Mouse (Mus musculus) MEL (cell line): ENCODE results near the gene 1600014C10Rik. TPM values are rescaled to one million over a fixed set of nuclear protein-coding genes. Genes with fewer than 3 reads are reported as not detected.

Experiments used
- DNase-seq: peaks from one replicate; pipeline ENCODE4 v3.0.0; 2011; ENCODE audit warnings: low read depth, low spot score
- H3K27ac ChIP-seq: 2 replicates; pipeline ENCODE4 v1.5.1; 2012; ENCODE audit warnings: low read depth, mild to moderate bottlenecking, control low read depth, low read length, moderate library complexity; ENCODE audit not compliant: control insufficient read depth
- H3K27me3 ChIP-seq, 2 experiments: fragments of 150-350 bp in 1 of 2; sonication (generic) in 1 of 2; 2 replicates each; pipeline ENCODE4 v1.6.1; 2012; ENCODE audit warnings: low read length in 2 of 2, mild to moderate bottlenecking in 2 of 2, improper control_type of control experiment in 1 of 2, moderate library complexity in 1 of 2; ENCODE audit not compliant: insufficient read depth in 2 of 2, control insufficient read depth in 1 of 2
- H3K36me3 ChIP-seq, 2 experiments: 2 replicates each; pipeline ENCODE4 v1.6.1; 2012 to 2014; ENCODE audit warnings: low read length in 2 of 2, improper control_type of control experiment in 1 of 2, inconsistent platforms in 1 of 2, mild to moderate bottlenecking in 1 of 2; ENCODE audit not compliant: insufficient read depth in 2 of 2, control insufficient read depth in 1 of 2
- H3K4me1 ChIP-seq, 2 experiments: fragments of 150-350 bp in 1 of 2; sonication (generic) in 1 of 2; 2 replicates each; pipeline ENCODE4 v1.6.1; 2012; ENCODE audit warnings: low read length in 2 of 2, improper control_type of control experiment in 1 of 2, mild to moderate bottlenecking in 1 of 2; ENCODE audit not compliant: insufficient read depth in 2 of 2, control insufficient read depth in 1 of 2
- H3K4me3 ChIP-seq, 2 experiments: fragments of 150-350 bp in 1 of 2; sonication (generic) in 1 of 2; 2 replicates each; pipeline ENCODE4 v1.5.1; 2012; ENCODE audit warnings: low read depth in 2 of 2, low read length in 2 of 2, mild to moderate bottlenecking in 2 of 2, moderate library complexity in 2 of 2, control low read depth in 1 of 2, improper control_type of control experiment in 1 of 2; ENCODE audit not compliant: control insufficient read depth in 1 of 2, insufficient read depth in 1 of 2
- H3K79me2 ChIP-seq: 2 replicates; pipeline ENCODE4 v1.6.1; 2012; ENCODE audit warnings: mild to moderate bottlenecking, low read length, moderate library complexity; ENCODE audit not compliant: control insufficient read depth, poor library complexity, insufficient read depth
- H3K9ac ChIP-seq: 2 replicates; pipeline ENCODE4 v1.6.1; 2012; ENCODE audit warnings: low read depth, mild to moderate bottlenecking, control low read depth, low read length, moderate library complexity; ENCODE audit not compliant: control insufficient read depth, poor library complexity, severe bottlenecking
- H3K9me3 ChIP-seq: fragments of 150-350 bp; sonication (generic); replicated peaks from 2 replicates; pipeline ENCODE4 v1.6.1; 2012; ENCODE audit warnings: mild to moderate bottlenecking, low read length, improper control_type of control experiment, moderate library complexity; ENCODE audit not compliant: insufficient read depth
- BHLHE40 ChIP-seq: IDR thresholded peaks from 2 replicates; pipeline ENCODE4 v1.6.1; 2012; ENCODE audit warnings: low read depth, mild to moderate bottlenecking, inconsistent platforms, low read length, improper control_type of control experiment, borderline replicate concordance
- CTCF ChIP-seq, 3 experiments: IDR thresholded peaks in 2 of 3; conservative IDR thresholded peaks in 1 of 3; 2 replicates each; pipeline ENCODE4 v1.5.1; 2011 to 2012; ENCODE audit warnings: low read length in 3 of 3, low read depth in 2 of 3, mild to moderate bottlenecking in 2 of 3, improper control_type of control experiment in 1 of 3, inconsistent platforms in 1 of 3, mixed read lengths in 1 of 3, moderate library complexity in 1 of 3; ENCODE audit not compliant: control insufficient read depth in 1 of 3, insufficient read depth in 1 of 3, poor library complexity in 1 of 3, severe bottlenecking in 1 of 3
- E2F4 ChIP-seq: IDR thresholded peaks from 2 replicates; pipeline ENCODE4 v1.6.1; 2011; ENCODE audit warnings: low read depth, low read length, improper control_type of control experiment, borderline replicate concordance
- ELF1 ChIP-seq: IDR thresholded peaks from 2 replicates; pipeline ENCODE4 v1.6.1; 2014; ENCODE audit warnings: low read depth, mild to moderate bottlenecking, inconsistent platforms, low read length, improper control_type of control experiment, moderate library complexity
- EP300 ChIP-seq, 2 experiments: IDR thresholded peaks; 2 replicates each; pipeline ENCODE4 v1.6.1; 2011; ENCODE audit warnings: improper control_type of control experiment in 2 of 2, low read length in 2 of 2, low read depth in 1 of 2, mild to moderate bottlenecking in 1 of 2
- GATA1 ChIP-seq: IDR thresholded peaks from 2 replicates; pipeline ENCODE4 v1.6.1; 2011; ENCODE audit warnings: low read depth, low read length, improper control_type of control experiment
- HCFC1 ChIP-seq: IDR thresholded peaks from 2 replicates; pipeline ENCODE4 v1.6.1; 2012; ENCODE audit warnings: low read depth, mild to moderate bottlenecking, inconsistent platforms, low read length, improper control_type of control experiment, moderate library complexity
- KAT2A ChIP-seq: conservative IDR thresholded peaks from 2 replicates; pipeline ENCODE4 v1.6.1; 2012; ENCODE audit warnings: low read depth, low read length, improper control_type of control experiment, inconsistent platforms
- MAFK ChIP-seq: IDR thresholded peaks from 2 replicates; pipeline ENCODE4 v1.6.1; 2011; ENCODE audit warnings: low read depth, mild to moderate bottlenecking, low read length, improper control_type of control experiment, borderline replicate concordance
- MAX ChIP-seq: IDR thresholded peaks from 2 replicates; pipeline ENCODE4 v1.6.1; 2011; ENCODE audit warnings: low read length, improper control_type of control experiment
- MAZ ChIP-seq: IDR thresholded peaks from 2 replicates; pipeline ENCODE4 v1.6.1; 2012; ENCODE audit warnings: low read depth, mild to moderate bottlenecking, inconsistent platforms, low read length, improper control_type of control experiment
- MEF2A ChIP-seq: IDR thresholded peaks from 2 replicates; pipeline ENCODE4 v1.6.1; 2014; ENCODE audit warnings: low read depth, mild to moderate bottlenecking, inconsistent platforms, low read length, improper control_type of control experiment; ENCODE audit not compliant: poor library complexity, insufficient replicate concordance, severe bottlenecking; ENCODE audit errors: extremely low read depth
- MXI1 ChIP-seq: IDR thresholded peaks from 2 replicates; pipeline ENCODE4 v1.6.1; 2011; ENCODE audit warnings: mild to moderate bottlenecking, low read depth, low read length, improper control_type of control experiment
- MYB ChIP-seq: IDR thresholded peaks from 2 replicates; pipeline ENCODE4 v1.6.1; 2011; ENCODE audit warnings: mild to moderate bottlenecking, low read depth, low read length, improper control_type of control experiment
- MYC ChIP-seq: IDR thresholded peaks from 2 replicates; pipeline ENCODE4 v1.6.1; 2011; ENCODE audit warnings: low read depth, mild to moderate bottlenecking, low read length, improper control_type of control experiment, moderate library complexity
- NELFE ChIP-seq: IDR thresholded peaks from 2 replicates; pipeline ENCODE4 v1.6.1; 2011; ENCODE audit warnings: low read depth, low read length, improper control_type of control experiment
- NRF1 ChIP-seq: IDR thresholded peaks from 2 replicates; pipeline ENCODE4 v1.6.1; 2014; ENCODE audit warnings: low read depth, mild to moderate bottlenecking, inconsistent platforms, low read length, improper control_type of control experiment, moderate library complexity; ENCODE audit not compliant: poor library complexity, insufficient read depth, severe bottlenecking
- POLR2A ChIP-seq, 2 experiments: IDR thresholded peaks; 2 replicates each; pipeline ENCODE4 v1.6.1; 2011 to 2012; ENCODE audit warnings: low read length in 2 of 2, mild to moderate bottlenecking in 2 of 2, control low read depth in 1 of 2, improper control_type of control experiment in 1 of 2, low read depth in 1 of 2, moderate library complexity in 1 of 2; ENCODE audit not compliant: control insufficient read depth in 1 of 2, insufficient read depth in 1 of 2, poor library complexity in 1 of 2
- POLR2AphosphoS2 ChIP-seq: IDR thresholded peaks from 2 replicates; pipeline ENCODE4 v1.6.1; 2011; ENCODE audit warnings: low read length, improper control_type of control experiment
- POLR2AphosphoS5 ChIP-seq: IDR thresholded peaks from 2 replicates; pipeline ENCODE4 v1.6.1; 2012; ENCODE audit warnings: low read depth, borderline replicate concordance, mild to moderate bottlenecking, inconsistent platforms, low read length, moderate library complexity, mixed read lengths
- RAD21 ChIP-seq: IDR thresholded peaks from 2 replicates; pipeline ENCODE4 v1.6.1; 2011; ENCODE audit warnings: mild to moderate bottlenecking, low read depth, low read length, improper control_type of control experiment
- RCOR1 ChIP-seq: IDR thresholded peaks from 2 replicates; pipeline ENCODE4 v1.6.1; 2012; ENCODE audit warnings: low read depth, mild to moderate bottlenecking, inconsistent platforms, low read length, improper control_type of control experiment
- SIN3A ChIP-seq: IDR thresholded peaks from 2 replicates; pipeline ENCODE4 v1.6.1; 2012; ENCODE audit warnings: low read length, improper control_type of control experiment, inconsistent platforms
- SMC3 ChIP-seq: IDR thresholded peaks from 2 replicates; pipeline ENCODE4 v1.6.1; 2011; ENCODE audit warnings: low read depth, low read length, improper control_type of control experiment
- TBP ChIP-seq: IDR thresholded peaks from 2 replicates; pipeline ENCODE4 v1.8.0; 2011; ENCODE audit warnings: low read depth, low read length, improper control_type of control experiment
- TCF12 ChIP-seq: IDR thresholded peaks from 2 replicates; pipeline ENCODE4 v1.6.1; 2014; ENCODE audit warnings: low read depth, mild to moderate bottlenecking, inconsistent platforms, low read length, improper control_type of control experiment, moderate library complexity
- UBTF ChIP-seq: IDR thresholded peaks from 2 replicates; pipeline ENCODE4 v1.6.1; 2012; ENCODE audit warnings: low read depth, mild to moderate bottlenecking, inconsistent platforms, low read length, improper control_type of control experiment, moderate library complexity, borderline replicate concordance; ENCODE audit not compliant: insufficient read depth
- USF2 ChIP-seq, 2 experiments: IDR thresholded peaks; 2 replicates each; pipeline ENCODE4 v1.6.1; 2011 to 2012; ENCODE audit warnings: improper control_type of control experiment in 2 of 2, low read length in 2 of 2, borderline replicate concordance in 1 of 2, inconsistent platforms in 1 of 2, low read depth in 1 of 2, mild to moderate bottlenecking in 1 of 2; ENCODE audit not compliant: insufficient read depth in 1 of 2
- ZMIZ1 ChIP-seq: IDR thresholded peaks from 2 replicates; pipeline ENCODE4 v1.6.1; 2012; ENCODE audit warnings: low read depth, mild to moderate bottlenecking, inconsistent platforms, low read length, improper control_type of control experiment, moderate library complexity
- polyA plus RNA-seq, 2 experiments: library from polyadenylated mRNA; stranded (reverse) in 1 of 2; unstranded in 1 of 2; fragments of >175 nt in 1 of 2; fragments of >200 nt in 1 of 2; gene quantifications; 2 replicates each; pipeline versions ENCODE4 v1.2.1 to v1.2.4; 2012; ENCODE audit warnings: low replicate concordance in 2 of 2, low read depth in 1 of 2; ENCODE audit not compliant: insufficient read length in 2 of 2, insufficient read depth in 1 of 2, missing spikeins in 1 of 2
- total RNA-seq: library from RNA; depleted of rRNA; stranded (reverse); fragments of 300-350 nt; gene quantifications from 2 replicates; pipeline ENCODE4 v1.2.3, GENCODE M21; 2012

1600014C10Rik gene
- total and polyA plus RNA-seq, 3 experiments = 10.2 to 14.7 TPM; not detected in 1

GRCm38 (mm10) chr7:38182596-38182961, 438 bp upstream of the 1600014C10Rik start:
- peaks cover 2% of the 10 kb centered on the region; the same call in 1 of the 2 replicates for H3K79me2 ChIP-seq
- DNase-seq = peak; percentile 92
- TF ChIP-seq E2F4 (no peak), MAFK (no peak), KAT2A (no peak), USF2 (IDR thresholded peaks at IDR 0.05; ENCODE audit: borderline replicate concordance in 1 of 2, insufficient read depth in 1 of 2, low read depth in 1 of 2, low read length in 2 of 2) (no peak), SMC3 (peak; percentile 72), TBP (0 out of 2 replicates have a peak, but pooled peaks have one; percentile 15), ELF1 (no peak), BHLHE40 (no peak), RAD21 (peak; percentile 50), MEF2A (no peak), CTCF (IDR thresholded peaks at IDR 0.05 in 2 of 3, conservative IDR thresholded peaks at IDR 0.05 in 1 of 3; ENCODE audit: control insufficient read depth in 1 of 3, insufficient read depth in 1 of 3, low read depth in 2 of 3, low read length in 3 of 3, poor library complexity in 1 of 3, severe bottlenecking in 1 of 3) (peak; percentile 91 to 96 (median 92)), POLR2A (IDR thresholded peaks at IDR 0.05; ENCODE audit: control insufficient read depth in 1 of 2, insufficient read depth in 1 of 2, low read depth in 1 of 2, low read length in 2 of 2, poor library complexity in 1 of 2) (no peak), UBTF (no peak), GATA1 (no peak), NRF1 (no peak)
- peak overlapping the region; percentile 67 for H3K27ac ChIP-seq
- H3K36me3 ChIP-seq = peaks cover 0 to 5% of the 10 kb centered on the region in 2 experiments; a peak in 2 of 4 replicates
- H3K27me3 ChIP-seq = no peaks in the 10 kb centered on the region
- H3K4me1 ChIP-seq = peaks cover 2 to 6% of the 10 kb centered on the region in 2 experiments; a peak in 2 of 4 replicates
- peak overlapping the region; percentile 90 for H3K9ac ChIP-seq
- peak overlapping the region; percentile 75 to 93 for H3K4me3 ChIP-seq
- H3K9me3 ChIP-seq = no peaks in the 10 kb centered on the region

GRCm38 (mm10) chr7:38183709-38184417, 846 bp downstream of the 1600014C10Rik start:
- H3K4me1 ChIP-seq = peaks cover 2 to 6% of the 10 kb centered on the region in 2 experiments; a peak in 2 of 4 replicates
- TF ChIP-seq MXI1 = peak; percentile 72
- TF ChIP-seq POLR2A (IDR thresholded peaks at IDR 0.05; ENCODE audit: control insufficient read depth in 1 of 2, insufficient read depth in 1 of 2, low read depth in 1 of 2, low read length in 2 of 2, poor library complexity in 1 of 2) = peak; percentile 74 to 87; a peak in 3 of 4 replicates
- 0 out of 4 replicates have a peak, but pooled peaks of 1 of the 2 experiments have one; percentile 28 for TF ChIP-seq EP300 (IDR thresholded peaks at IDR 0.05; ENCODE audit: low read depth in 1 of 2, low read length in 2 of 2)
- peak; percentile 22; the same call in 1 of the 2 replicates for TF ChIP-seq TCF12
- TF ChIP-seq POLR2AphosphoS2 = peak; percentile 70; the same call in 1 of the 2 replicates
- TF ChIP-seq MYC = 0 out of 2 replicates have a peak, but pooled peaks have one; percentile 55
- peak; percentile 86 for TF ChIP-seq ZMIZ1
- peak; percentile 91 for TF ChIP-seq NELFE
- TF ChIP-seq MAZ = no peak
- TF ChIP-seq MYB = no peak
- peak; percentile 90 for TF ChIP-seq ELF1
- TF ChIP-seq HCFC1 = no peak; the same call in 1 of the 2 replicates
- 0 out of 2 replicates have a peak, but pooled peaks have one; percentile 48 for TF ChIP-seq MAX
- peak; percentile 17; the same call in 1 of the 2 replicates for TF ChIP-seq RCOR1
- TF ChIP-seq TBP = peak; percentile 28; the same call in 1 of the 2 replicates
- no peak for TF ChIP-seq POLR2AphosphoS5
- peak; percentile 59 for TF ChIP-seq SIN3A

More at GRCm38 (mm10) chr7:38183709-38184417, 846 bp downstream of the 1600014C10Rik start:
- peaks cover 0 to 5% of the 10 kb centered on the region in 2 experiments; a peak in 2 of 4 replicates for H3K36me3 ChIP-seq
- peak overlapping the region; percentile 75 to 93 for H3K4me3 ChIP-seq
- peak overlapping the region; percentile 67 for H3K27ac ChIP-seq
- H3K27me3 ChIP-seq = no peaks in the 10 kb centered on the region
- peak overlapping the region; percentile 90 for H3K9ac ChIP-seq
- H3K79me2 ChIP-seq = peaks cover 2% of the 10 kb centered on the region; the same call in 1 of the 2 replicates
- H3K9me3 ChIP-seq = no peaks in the 10 kb centered on the region
- DNase-seq = peak; percentile 89
